ENCODE assay signal across 22 mouse cellular contexts in the genomic region with DNA sequence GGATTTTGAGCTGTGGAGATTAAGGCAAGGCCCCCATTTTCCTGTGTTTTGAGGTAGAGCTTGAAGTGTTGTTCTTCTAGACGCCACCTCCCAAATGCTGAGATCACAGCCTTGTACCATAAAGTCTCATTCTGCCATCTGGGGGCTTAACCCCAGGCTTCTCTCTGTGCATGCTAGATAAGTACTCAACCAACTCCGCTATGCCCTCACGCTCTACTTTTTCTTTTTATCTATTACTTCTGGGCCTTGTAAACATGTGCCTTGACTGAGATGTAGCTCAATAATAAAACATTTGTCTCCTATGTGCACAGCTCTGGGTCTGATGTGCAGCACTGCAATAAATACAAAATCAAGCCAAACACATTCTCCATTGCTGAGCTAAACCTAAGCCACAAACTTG. TPM values are rescaled to one million over a fixed set of nuclear protein-coding genes. Genes with fewer than 3 reads are reported as not detected.
DNase-seq lines count a peak whose midpoint lies in the region; ATAC-seq and TF ChIP-seq lines count a peak whose summit lies in the region.
"Had no signal": no experiment of that assay in that cellular context is flagged by ENCODE, and none has a peak within 500 bp of the region (broad histone marks: within the 10 kb centered on the region; RNA-seq: fewer than 3 reads in every experiment).

No protein-coding gene starts in this region.

- no peak overlapping the region for H3K4me3 ChIP-seq in liver, embryonic 14.5 days (ENCODE audit: insufficient read depth in 1 of 2, low read depth in 2 of 2, low read length in 2 of 2)
- H3K4me3 ChIP-seq in lung, adult 2 months (replicated peaks; ENCODE audit: extremely low read depth, low read depth, low read length), result no peak overlapping the region
- H3K4me3 ChIP-seq in heart, embryonic 11.5 days (ENCODE audit: low read depth, low read length), result no peak overlapping the region
- H3K4me3 ChIP-seq: embryonic facial prominence, embryonic 12.5 days; forebrain, embryonic 15.5 days; heart, adult 2 months; heart, embryonic 12.5 days; hindbrain, embryonic 15.5 days had no signal

- no peak overlapping the region for H3K4me2 ChIP-seq in liver, embryonic 14.5 days (ENCODE audit: low read depth)
- H3K4me2 ChIP-seq in heart, embryonic 11.5 days, result no peak overlapping the region
- H3K4me2 ChIP-seq: embryonic facial prominence, embryonic 12.5 days; forebrain, embryonic 15.5 days; heart, embryonic 12.5 days; hindbrain, embryonic 15.5 days had no signal

- no peak for TF ChIP-seq CTCF in liver, embryonic 14.5 days (IDR thresholded peaks at IDR 0.05; ENCODE audit: low read depth)
- TF ChIP-seq CTCF in lung, adult 2 months (IDR thresholded peaks at IDR 0.05; ENCODE audit: insufficient read depth, low read length), result no peak

- 15% methylated on average over 3 of the region's 3 CpGs for WGBS in liver, embryonic 14.5 days (ENCODE audit: insufficient replicate concordance)
- WGBS in lung, adult 2 months, result 89% methylated on average over 3 of the region's 3 CpGs
- 86% methylated on average over 3 of the region's 3 CpGs for WGBS in heart, embryonic 11.5 days (ENCODE audit: insufficient replicate concordance)

- peak; percentile 82 for ATAC-seq in liver, embryonic 14.5 days (ENCODE audit: insufficient read depth)
- peak; percentile 97 for ATAC-seq in megakaryocyte progenitor cell, adult 5-6 weeks (replicated peaks; ENCODE audit: poor library complexity)
- no peak for ATAC-seq in heart, embryonic 11.5 days (replicated peaks; ENCODE audit: insufficient number of reproducible peaks, low FRiP score, low TSS enrichment)
- ATAC-seq: forebrain, embryonic 15.5 days had no signal

- TF ChIP-seq EP300 in liver, embryonic 14.5 days (IDR thresholded peaks at IDR 0.05; ENCODE audit: low read depth), result peak; percentile 68

- H3K9me3 ChIP-seq in liver, embryonic 14.5 days (ENCODE audit: control insufficient read depth, low read length), result no peaks in the 10 kb centered on the region
- no peaks in the 10 kb centered on the region for H3K9me3 ChIP-seq in heart, embryonic 11.5 days (replicated peaks; ENCODE audit: control insufficient read depth, low read length)
- H3K9me3 ChIP-seq: embryonic facial prominence, embryonic 12.5 days; forebrain, embryonic 15.5 days; heart, embryonic 12.5 days; hindbrain, embryonic 15.5 days had no signal

- no peaks in the 10 kb centered on the region for H3K27me3 ChIP-seq in liver, embryonic 14.5 days (ENCODE audit: control insufficient read depth, insufficient read depth, low read length)
- no peaks in the 10 kb centered on the region for H3K27me3 ChIP-seq in heart, embryonic 11.5 days (ENCODE audit: control insufficient read depth, insufficient read depth, low read length)
- H3K27me3 ChIP-seq: embryonic facial prominence, embryonic 12.5 days; forebrain, embryonic 15.5 days; heart, embryonic 12.5 days; hindbrain, embryonic 15.5 days had no signal

- H3K4me1 ChIP-seq in liver, embryonic 14.5 days (replicated peaks; ENCODE audit: control insufficient read depth in 2 of 2, insufficient read depth in 2 of 2, low read length in 1 of 2), result peaks cover 0 to 5% of the 10 kb centered on the region in 2 experiments; a peak in 2 of 4 replicates
- H3K4me1 ChIP-seq in lung, adult 2 months (ENCODE audit: control insufficient read depth, insufficient read depth, low read length), result no peaks in the 10 kb centered on the region
- H3K4me1 ChIP-seq in heart, embryonic 11.5 days (ENCODE audit: control insufficient read depth, insufficient read depth, low read length), result no peaks in the 10 kb centered on the region
- H3K4me1 ChIP-seq: embryonic facial prominence, embryonic 12.5 days; forebrain, embryonic 15.5 days; heart, embryonic 12.5 days; hindbrain, embryonic 15.5 days had no signal

- no peak overlapping the region for H3K9ac ChIP-seq in liver, embryonic 14.5 days (replicated peaks)
- H3K9ac ChIP-seq in heart, embryonic 11.5 days (ENCODE audit: low read depth, low read length), result no peak overlapping the region
- H3K9ac ChIP-seq: embryonic facial prominence, embryonic 12.5 days; forebrain, embryonic 15.5 days; heart, embryonic 12.5 days; hindbrain, embryonic 15.5 days had no signal

- H3K36me3 ChIP-seq in liver, embryonic 14.5 days (replicated peaks; ENCODE audit: control insufficient read depth, insufficient read depth, low read depth), result no peaks in the 10 kb centered on the region
- no peaks in the 10 kb centered on the region for H3K36me3 ChIP-seq in heart, embryonic 11.5 days (ENCODE audit: control insufficient read depth, insufficient read depth, low read length)
- H3K36me3 ChIP-seq: embryonic facial prominence, embryonic 12.5 days; forebrain, embryonic 15.5 days; heart, embryonic 12.5 days; hindbrain, embryonic 15.5 days had no signal

- DNase-seq in c-Kit-positive CD71-positive TER-119-negative erythroid progenitor cells, embryonic 14.5 days (ENCODE audit: low read depth), result peak; percentile 17
- DNase-seq in liver, result peak; percentile 14
- DNase-seq in liver, embryonic 14.5 days (ENCODE audit: low read depth in 3 of 3, low spot score in 3 of 3), result peak in 1 of 3 experiments; percentile 37
- no peak for DNase-seq in lung, adult 2 months
- DNase-seq in yolk sac, embryonic 10.5 days (ENCODE audit: low spot score), result no peak
- no peak for DNase-seq in frontal cortex, postnatal 10 days (ENCODE audit: low spot score in 2 of 2)
- DNase-seq: adrenal gland, postnatal 10 days; cerebellum, adult 18-20 months; cerebellum, adult 9-11 months; gastrocnemius, postnatal 14 days; heart, adult 2 months had no signal

- no peak overlapping the region for H3K27ac ChIP-seq in liver, embryonic 14.5 days
- H3K27ac ChIP-seq in heart, embryonic 11.5 days (ENCODE audit: low read depth, low read length), result no peak overlapping the region
- H3K27ac ChIP-seq: embryonic facial prominence, embryonic 12.5 days; forebrain, embryonic 15.5 days; heart, adult 2 months; hindbrain, embryonic 15.5 days had no signal

- TF ChIP-seq POLR2A in lung, adult 2 months (IDR thresholded peaks at IDR 0.05; ENCODE audit: borderline replicate concordance, extremely low read depth, low read depth, low read length), result no peak

RNA-seq across cellular contexts. Expression of a gene that starts 12.2 kb away (rescaled TPM):
- polyA plus RNA-seq in liver, embryonic 14.5 days (2012; rRNA removed), result 0.02 TPM in 1 of 2 replicates, not detected in the other
- polyA plus RNA-seq in liver, embryonic 14.5 days (2014; fragmentation: Nextera tagmentation; extraction: Ambion mirVana), result not detected in 2 replicates
- not detected in 2 replicates for total RNA-seq in megakaryocyte progenitor cell, adult 5-6 weeks (2015)
- total RNA-seq in megakaryocyte progenitor cell, adult 5-6 weeks (2017), result not detected in 2 replicates
- polyA plus RNA-seq in lung, adult 2 months (2012; rRNA removed), result 1.3 TPM in 1 of 2 replicates, not detected in the other
- polyA plus RNA-seq in heart, embryonic 11.5 days (2014; fragmentation: Nextera tagmentation; extraction: Ambion mirVana), result not detected in 2 replicates
- total RNA-seq: gastrocnemius, postnatal 14 days had no signal
- polyA plus RNA-seq: brain, embryonic 14.5 days; forebrain, embryonic 15.5 days; frontal cortex, adult 2 months; heart, embryonic 12.5 days; heart, embryonic 16.5 days; hindbrain, embryonic 11.5 days had no signal

RNA-seq across cellular contexts. Expression of a gene that starts 28.7 kb away (rescaled TPM):
- not detected in 2 replicates for polyA plus RNA-seq in liver, embryonic 14.5 days (2012; rRNA removed)
- polyA plus RNA-seq in liver, embryonic 14.5 days (2014; fragmentation: Nextera tagmentation; extraction: Ambion mirVana), result not detected in 2 replicates
- total RNA-seq in megakaryocyte progenitor cell, adult 5-6 weeks (2015), result not detected in 2 replicates
- total RNA-seq in megakaryocyte progenitor cell, adult 5-6 weeks (2017), result not detected in 2 replicates
- polyA plus RNA-seq in lung, adult 2 months (2012; rRNA removed), result 0.86 TPM in 1 of 2 replicates, not detected in the other
- polyA plus RNA-seq in heart, embryonic 11.5 days (2014; fragmentation: Nextera tagmentation; extraction: Ambion mirVana), result 0.26 TPM in 1 of 2 replicates, not detected in the other
- polyA plus RNA-seq: forebrain, embryonic 11.5 days; forebrain, embryonic 15.5 days had no signal

RNA-seq across cellular contexts. Expression of a gene that starts 32.9 kb away (rescaled TPM):
- 14.6 and 17.4 TPM in 2 replicates for polyA plus RNA-seq in liver, embryonic 14.5 days (2012; rRNA removed)
- 11.2 and 14.0 TPM in 2 replicates for polyA plus RNA-seq in liver, embryonic 14.5 days (2014; fragmentation: Nextera tagmentation; extraction: Ambion mirVana)
- 43.9 and 48.7 TPM in 2 replicates for total RNA-seq in megakaryocyte progenitor cell, adult 5-6 weeks (2015)
- 21.8 and 39.4 TPM in 2 replicates for total RNA-seq in megakaryocyte progenitor cell, adult 5-6 weeks (2017)
- polyA plus RNA-seq in lung, adult 2 months (2012; rRNA removed), result 80.6 and 94.9 TPM in 2 replicates
- polyA plus RNA-seq in heart, embryonic 11.5 days (2014; fragmentation: Nextera tagmentation; extraction: Ambion mirVana), result 34.0 and 45.7 TPM in 2 replicates

RNA-seq across cellular contexts. Expression of a gene that starts 43.8 kb away (rescaled TPM):
- 36.6 and 63.9 TPM in 2 replicates for polyA plus RNA-seq in liver, embryonic 14.5 days (2012; rRNA removed)
- 55.0 and 58.2 TPM in 2 replicates for polyA plus RNA-seq in liver, embryonic 14.5 days (2014; fragmentation: Nextera tagmentation; extraction: Ambion mirVana)
- total RNA-seq in megakaryocyte progenitor cell, adult 5-6 weeks (2015), result 88.6 and 94.0 TPM in 2 replicates
- 180 and 221 TPM in 2 replicates for total RNA-seq in megakaryocyte progenitor cell, adult 5-6 weeks (2017)
- 7.4 and 9.8 TPM in 2 replicates for polyA plus RNA-seq in lung, adult 2 months (2012; rRNA removed)
- polyA plus RNA-seq in heart, embryonic 11.5 days (2014; fragmentation: Nextera tagmentation; extraction: Ambion mirVana), result 64.1 and 65.4 TPM in 2 replicates

Comparison
In these comparisons a context has a peak if more than half of its experiments do, and no peak if none do; other contexts are left out.
1. DNase-seq: peak in c-Kit-positive CD71-positive TER-119-negative erythroid progenitor cells, embryonic 14.5 days (single experiment) and liver (single experiment); none in lung, adult 2 months (single experiment), yolk sac, embryonic 10.5 days (single experiment) and frontal cortex, postnatal 10 days (0 of 2).